Mouse (Mus musculus) G1E (cell line): ENCODE data around the gene 1700001P01Rik.

Experiments used
- CTCF ChIP-seq: IDR thresholded peaks from 2 replicates; pipeline ENCODE4 v1.5.1; 2012; ENCODE audit warnings: low read depth, low read length, inconsistent platforms, mixed read lengths
- GATA1 ChIP-seq: IDR thresholded peaks from 2 replicates; pipeline ENCODE4 v1.6.1; 2012; ENCODE audit warnings: borderline replicate concordance, low read length, inconsistent platforms, mixed read lengths

DNA sequence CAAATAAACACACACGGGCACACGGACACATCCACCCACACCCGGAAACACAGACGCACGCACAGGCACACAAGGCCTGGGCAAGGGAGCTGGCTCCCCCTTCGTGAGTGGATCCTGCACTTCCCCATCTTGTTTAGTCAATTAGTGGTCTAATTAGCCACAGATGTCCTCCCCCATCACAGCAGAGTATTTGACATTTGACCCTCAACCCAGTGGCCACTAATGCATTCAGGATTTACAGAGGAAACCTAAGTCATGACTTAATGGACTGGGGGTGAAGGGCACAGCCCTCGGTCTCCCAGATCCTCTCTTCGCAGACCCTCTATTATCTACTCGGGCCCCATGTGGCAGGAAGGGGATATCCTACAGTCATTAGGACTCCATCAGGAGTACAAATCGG, 42.0 kb downstream of the 1700001P01Rik start:
- no peak for TF ChIP-seq CTCF
- TF ChIP-seq GATA1 = no peak
